Comparison of ENCODE assay signal across 22 mouse cellular contexts in genomic region chr5:104076361-104076760, GRCm38 (mm10). TPM values are rescaled to one million over a fixed set of nuclear protein-coding genes. Genes with fewer than 3 reads are reported as not detected.
DNase-seq lines count a peak whose midpoint lies in the region; ATAC-seq and TF ChIP-seq lines count a peak whose summit lies in the region.
"Had no signal": no experiment of that assay in that cellular context is flagged by ENCODE, and none has a peak within 500 bp of the region (broad histone marks: within the 10 kb centered on the region; RNA-seq: fewer than 3 reads in every experiment).

No protein-coding gene starts in this region.

- DNase-seq in cerebellum, postnatal 14 days: peak; percentile 61 to 65
- no peak for DNase-seq in cerebellum, postnatal 4 days (ENCODE audit: low spot score in 2 of 2)
- peak; percentile 44 for DNase-seq in hindbrain, postnatal 0 days (ENCODE audit: low spot score)
- no peak for DNase-seq in hindbrain, embryonic 14.5 days (ENCODE audit: low spot score)
- peak; percentile 27 for DNase-seq in right cerebral cortex, postnatal 4 days
- DNase-seq in right cerebral cortex, adult 2 months (ENCODE audit: low spot score in 2 of 2): no peak
- no peak for DNase-seq in forebrain, embryonic 11.5 days (ENCODE audit: low spot score)
- DNase-seq: heart, postnatal 36 days; kidney, adult 18-20 months; kidney, postnatal 25 days; liver; lung, adult 2 months; right cerebral cortex, postnatal 25 days; thymus, postnatal 14 days had no signal

- peak overlapping the region; percentile 18 for H3K27ac ChIP-seq in hindbrain, postnatal 0 days
- H3K27ac ChIP-seq in hindbrain, embryonic 14.5 days: no peak overlapping the region
- no peak overlapping the region for H3K27ac ChIP-seq in stomach, embryonic 16.5 days (ENCODE audit: low read length)
- no peak overlapping the region for H3K27ac ChIP-seq in forebrain, embryonic 11.5 days (ENCODE audit: low read depth, low read length)
- H3K27ac ChIP-seq: embryonic facial prominence, embryonic 15.5 days had no signal

- no peak overlapping the region for H3K4me3 ChIP-seq in hindbrain, postnatal 0 days (ENCODE audit: low read length)
- no peak overlapping the region for H3K4me3 ChIP-seq in hindbrain, embryonic 14.5 days (replicated peaks; ENCODE audit: low read length)
- H3K4me3 ChIP-seq in stomach, embryonic 16.5 days (replicated peaks; ENCODE audit: low read length): no peak overlapping the region
- no peak overlapping the region for H3K4me3 ChIP-seq in forebrain, embryonic 11.5 days (ENCODE audit: low read depth, low read length)
- H3K4me3 ChIP-seq: embryonic facial prominence, embryonic 15.5 days had no signal

- no peak overlapping the region for H3K4me2 ChIP-seq in hindbrain, postnatal 0 days (ENCODE audit: low read depth, low read length)
- no peak overlapping the region for H3K4me2 ChIP-seq in hindbrain, embryonic 14.5 days (replicated peaks)
- no peak overlapping the region for H3K4me2 ChIP-seq in stomach, embryonic 16.5 days (ENCODE audit: low read depth, low read length)
- H3K4me2 ChIP-seq in forebrain, embryonic 11.5 days (ENCODE audit: low read depth, low read length, severe bottlenecking): no peak overlapping the region
- H3K4me2 ChIP-seq: embryonic facial prominence, embryonic 15.5 days had no signal

- 34% methylated on average over 10 of the region's 10 CpGs for WGBS in hindbrain, postnatal 0 days
- 39% methylated on average over 10 of the region's 10 CpGs for WGBS in hindbrain, embryonic 14.5 days
- 29% methylated on average over 10 of the region's 10 CpGs for WGBS in stomach, embryonic 16.5 days
- WGBS in forebrain, embryonic 11.5 days: 35% methylated on average over 10 of the region's 10 CpGs

- TF ChIP-seq CTCF in hindbrain, postnatal 0 days (IDR thresholded peaks at IDR 0.05; ENCODE audit: low read depth): peak; percentile 36; the same call in 1 of the 2 replicates

- H3K27me3 ChIP-seq in hindbrain, postnatal 0 days (ENCODE audit: insufficient read depth, low read length): no peaks in the 10 kb centered on the region
- H3K27me3 ChIP-seq in hindbrain, embryonic 14.5 days (ENCODE audit: control insufficient read depth, insufficient read depth, low read length): no peaks in the 10 kb centered on the region; the same call in 1 of the 2 replicates
- no peaks in the 10 kb centered on the region for H3K27me3 ChIP-seq in stomach, embryonic 16.5 days (ENCODE audit: control insufficient read depth, insufficient read depth, low read length)
- no peaks in the 10 kb centered on the region for H3K27me3 ChIP-seq in forebrain, embryonic 11.5 days (ENCODE audit: control insufficient read depth, insufficient read depth, low read length)
- H3K27me3 ChIP-seq: embryonic facial prominence, embryonic 15.5 days had no signal

- H3K9me3 ChIP-seq in hindbrain, postnatal 0 days (ENCODE audit: low read length): no peaks in the 10 kb centered on the region
- no peaks in the 10 kb centered on the region for H3K9me3 ChIP-seq in hindbrain, embryonic 14.5 days (ENCODE audit: control insufficient read depth, low read length)
- H3K9me3 ChIP-seq in stomach, embryonic 16.5 days (replicated peaks; ENCODE audit: control insufficient read depth, low read length): no peaks in the 10 kb centered on the region
- no peaks in the 10 kb centered on the region for H3K9me3 ChIP-seq in forebrain, embryonic 11.5 days (ENCODE audit: control insufficient read depth, low read length)
- H3K9me3 ChIP-seq: embryonic facial prominence, embryonic 15.5 days; G1E had no signal

- H3K9ac ChIP-seq in hindbrain, postnatal 0 days (replicated peaks; ENCODE audit: low read length): no peak overlapping the region
- no peak overlapping the region for H3K9ac ChIP-seq in hindbrain, embryonic 14.5 days
- H3K9ac ChIP-seq in stomach, embryonic 16.5 days (ENCODE audit: low read length): peak overlapping the region; percentile 23; the same call in 1 of the 2 replicates
- H3K9ac ChIP-seq in forebrain, embryonic 11.5 days (ENCODE audit: low read length): no peak overlapping the region
- H3K9ac ChIP-seq: embryonic facial prominence, embryonic 15.5 days had no signal

- 0 out of 2 replicates have a peak, but pooled peaks cover 8% of the 10 kb centered on the region for H3K4me1 ChIP-seq in hindbrain, postnatal 0 days (ENCODE audit: insufficient read depth, low read length)
- H3K4me1 ChIP-seq in hindbrain, embryonic 14.5 days (replicated peaks; ENCODE audit: control insufficient read depth, insufficient read depth, low read length): peaks cover 6% of the 10 kb centered on the region; the same call in 1 of the 2 replicates
- H3K4me1 ChIP-seq in stomach, embryonic 16.5 days (ENCODE audit: control insufficient read depth, insufficient read depth, low read length): peaks cover 12% of the 10 kb centered on the region; the same call in 1 of the 2 replicates
- peaks cover 6% of the 10 kb centered on the region for H3K4me1 ChIP-seq in forebrain, embryonic 11.5 days (replicated peaks; ENCODE audit: control insufficient read depth, insufficient read depth, low read length)
- H3K4me1 ChIP-seq: embryonic facial prominence, embryonic 15.5 days had no signal

- peak; percentile 41; the same call in 1 of the 2 replicates for ATAC-seq in hindbrain, postnatal 0 days
- no peak for ATAC-seq in hindbrain, embryonic 14.5 days (ENCODE audit: low FRiP score)
- ATAC-seq in stomach, embryonic 16.5 days (ENCODE audit: insufficient read depth, low FRiP score): no peak
- ATAC-seq in forebrain, embryonic 11.5 days (replicated peaks; ENCODE audit: low FRiP score): no peak
- ATAC-seq: forebrain, embryonic 16.5 days had no signal

- H3K36me3 ChIP-seq in hindbrain, postnatal 0 days (ENCODE audit: insufficient read depth, low read length): no peaks in the 10 kb centered on the region
- H3K36me3 ChIP-seq in hindbrain, embryonic 14.5 days (replicated peaks; ENCODE audit: control insufficient read depth, insufficient read depth): no peaks in the 10 kb centered on the region; the same call in 1 of the 2 replicates
- 0 out of 2 replicates have a peak, but pooled peaks cover 3% of the 10 kb centered on the region for H3K36me3 ChIP-seq in stomach, embryonic 16.5 days (ENCODE audit: control insufficient read depth, insufficient read depth, low read length)
- H3K36me3 ChIP-seq in forebrain, embryonic 11.5 days (ENCODE audit: control insufficient read depth, insufficient read depth, low read length): no peaks in the 10 kb centered on the region
- H3K36me3 ChIP-seq: embryonic facial prominence, embryonic 15.5 days; G1E had no signal

RNA-seq across cellular contexts. Expression of gene Gm17660, which starts 1.0 kb away (rescaled TPM):
- total RNA-seq in hindbrain, postnatal 0 days (2014; rRNA removed): 0.58 TPM in 1 of 2 replicates, not detected in the other
- 0.61 TPM in 1 of 2 replicates, not detected in the other for polyA plus RNA-seq in hindbrain, postnatal 0 days (2015; fragmentation: Nextera tagmentation; extraction: Ambion mirVana)
- not detected in 2 replicates for polyA plus RNA-seq in hindbrain, embryonic 14.5 days (2014; fragmentation: Nextera tagmentation; extraction: Ambion mirVana)
- polyA plus RNA-seq in stomach, embryonic 16.5 days (2015; fragmentation: Nextera tagmentation; extraction: Ambion mirVana): 0.57 TPM in 1 of 2 replicates, not detected in the other
- not detected in 2 replicates for polyA plus RNA-seq in forebrain, embryonic 11.5 days (2014; fragmentation: Nextera tagmentation; extraction: Ambion mirVana)
- total RNA-seq: adrenal gland, postnatal 4 days; G1E; gastrocnemius, postnatal 4 days; heart, postnatal 36 days; monocyte, adult 5-6 weeks had no signal
- polyA plus RNA-seq: C2C12; forebrain, embryonic 16.5 days; G1E; lung, adult 2 months had no signal

RNA-seq across cellular contexts. Expression of gene Nudt9, which starts 30.3 kb away (rescaled TPM):
- total RNA-seq in hindbrain, postnatal 0 days (2014; rRNA removed): 54.9 and 59.1 TPM in 2 replicates
- 72.6 and 80.2 TPM in 2 replicates for polyA plus RNA-seq in hindbrain, postnatal 0 days (2015; fragmentation: Nextera tagmentation; extraction: Ambion mirVana)
- 63.8 and 67.2 TPM in 2 replicates for polyA plus RNA-seq in hindbrain, embryonic 14.5 days (2014; fragmentation: Nextera tagmentation; extraction: Ambion mirVana)
- 55.9 and 61.7 TPM in 2 replicates for polyA plus RNA-seq in stomach, embryonic 16.5 days (2015; fragmentation: Nextera tagmentation; extraction: Ambion mirVana)
- 61.3 and 65.2 TPM in 2 replicates for polyA plus RNA-seq in forebrain, embryonic 11.5 days (2014; fragmentation: Nextera tagmentation; extraction: Ambion mirVana)

RNA-seq across cellular contexts. Expression of gene Sparcl1, which starts 37.2 kb away (rescaled TPM):
- 660 and 723 TPM in 2 replicates for total RNA-seq in hindbrain, postnatal 0 days (2014; rRNA removed)
- 782 and 913 TPM in 2 replicates for polyA plus RNA-seq in hindbrain, postnatal 0 days (2015; fragmentation: Nextera tagmentation; extraction: Ambion mirVana)
- polyA plus RNA-seq in hindbrain, embryonic 14.5 days (2014; fragmentation: Nextera tagmentation; extraction: Ambion mirVana): 286 and 356 TPM in 2 replicates
- polyA plus RNA-seq in stomach, embryonic 16.5 days (2015; fragmentation: Nextera tagmentation; extraction: Ambion mirVana): 380 and 388 TPM in 2 replicates
- 23.3 and 24.1 TPM in 2 replicates for polyA plus RNA-seq in forebrain, embryonic 11.5 days (2014; fragmentation: Nextera tagmentation; extraction: Ambion mirVana)
- total RNA-seq: G1E; monocyte, adult 5-6 weeks had no signal
- polyA plus RNA-seq: C2C12, G1E had no signal

RNA-seq across cellular contexts. Expression of gene Hsd17b11, which starts 54.6 kb away (rescaled TPM):
- 15.2 and 20.5 TPM in 2 replicates for total RNA-seq in hindbrain, postnatal 0 days (2014; rRNA removed)
- polyA plus RNA-seq in hindbrain, postnatal 0 days (2015; fragmentation: Nextera tagmentation; extraction: Ambion mirVana): 4.5 and 5.4 TPM in 2 replicates
- polyA plus RNA-seq in hindbrain, embryonic 14.5 days (2014; fragmentation: Nextera tagmentation; extraction: Ambion mirVana): 3.3 and 3.5 TPM in 2 replicates
- 7.0 and 7.8 TPM in 2 replicates for polyA plus RNA-seq in stomach, embryonic 16.5 days (2015; fragmentation: Nextera tagmentation; extraction: Ambion mirVana)
- 0.95 and 0.96 TPM in 2 replicates for polyA plus RNA-seq in forebrain, embryonic 11.5 days (2014; fragmentation: Nextera tagmentation; extraction: Ambion mirVana)

Comparison
In these comparisons a context has a peak if more than half of its experiments do, and no peak if none do; other contexts are left out.
1. DNase-seq: peak in cerebellum, postnatal 14 days (2 of 2), hindbrain, postnatal 0 days (single experiment) and right cerebral cortex, postnatal 4 days (single experiment); none in cerebellum, postnatal 4 days (0 of 2), hindbrain, embryonic 14.5 days (single experiment), right cerebral cortex, adult 2 months (0 of 2) and forebrain, embryonic 11.5 days (single experiment).
2. RNA of gene Sparcl1, which starts 37.2 kb away (polyA plus RNA-seq): 782 to 913 TPM in hindbrain, postnatal 0 days, 380 to 388 TPM in stomach, embryonic 16.5 days and 286 to 356 TPM in hindbrain, embryonic 14.5 days; 23.3 to 24.1 TPM in forebrain, embryonic 11.5 days; every median in the first group is over 10 times any median in the second.